Comparison of ENCODE assay signal across 20 mouse cellular contexts in genomic region chr4:48622246-48622645, GRCm38 (mm10). TPM values are rescaled to one million over a fixed set of nuclear protein-coding genes. Genes with fewer than 3 reads are reported as not detected.
"Had no signal": no experiment of that assay in that cellular context is flagged by ENCODE, and none has a peak within 500 bp of the region (broad histone marks: within the 10 kb centered on the region; RNA-seq: fewer than 3 reads in every experiment).

No protein-coding gene starts in this region.

- H3K27ac ChIP-seq: midbrain, embryonic 10.5 days; midbrain, embryonic 12.5 days; neural tube, embryonic 13.5 days; neural tube, embryonic 15.5 days had no signal

- ATAC-seq: midbrain, embryonic 16.5 days had no signal

- H3K9me3 ChIP-seq: midbrain, embryonic 10.5 days; midbrain, embryonic 12.5 days; neural tube, embryonic 13.5 days; neural tube, embryonic 15.5 days had no signal

- H3K9ac ChIP-seq: lung, embryonic 14.5 days; midbrain, embryonic 12.5 days; neural tube, embryonic 13.5 days; neural tube, embryonic 15.5 days had no signal

- H3K4me1 ChIP-seq: midbrain, embryonic 10.5 days; midbrain, embryonic 12.5 days; neural tube, embryonic 13.5 days had no signal

- H3K27me3 ChIP-seq: midbrain, embryonic 12.5 days; neural tube, embryonic 13.5 days; neural tube, embryonic 15.5 days had no signal

- H3K4me3 ChIP-seq: midbrain, embryonic 10.5 days; midbrain, embryonic 12.5 days; myocyte; neural tube, embryonic 13.5 days; neural tube, embryonic 15.5 days had no signal

- DNase-seq: lung, adult 18-20 months; lung, embryonic 14.5 days; lung, postnatal 10 days; lung, postnatal 4 days; midbrain, embryonic 14.5 days; retina, postnatal 1 day; right cerebral cortex, adult 18-20 months; right cerebral cortex, postnatal 25 days; right cerebral cortex, postnatal 4 days; spleen, adult 18-20 months; thymus, adult 18-20 months; thymus, postnatal 14 days; thymus, postnatal 4 days had no signal

- H3K4me2 ChIP-seq: lung, embryonic 14.5 days; midbrain, embryonic 12.5 days; neural tube, embryonic 13.5 days; neural tube, embryonic 15.5 days had no signal

RNA-seq across cellular contexts. Expression of gene Cavin4, which starts 41.1 kb away (rescaled TPM):
- polyA plus RNA-seq: small intestine, adult 2 months had no signal
